Mouse (Mus musculus) G1E (cell line): ENCODE data around the gene Hexim2.

Source experiments
- CTCF ChIP-seq: IDR thresholded peaks from 2 replicates; pipeline ENCODE4 v1.5.1; 2012; ENCODE audit warnings: low read depth, low read length, inconsistent platforms, mixed read lengths
- GATA1 ChIP-seq: IDR thresholded peaks from 2 replicates; pipeline ENCODE4 v1.6.1; 2012; ENCODE audit warnings: borderline replicate concordance, low read length, inconsistent platforms, mixed read lengths
- POLR2AphosphoS5 ChIP-seq: IDR thresholded peaks from 2 replicates; pipeline ENCODE4 v1.6.1; 2012; ENCODE audit warnings: low read depth, low read length, inconsistent platforms; ENCODE audit not compliant: insufficient replicate concordance
- TAL1 ChIP-seq: conservative IDR thresholded peaks from 2 replicates; pipeline ENCODE4 v1.6.1; 2012; ENCODE audit warnings: low read depth, low read length, inconsistent platforms, mixed read lengths

- TF ChIP-seq CTCF = no peak
- TF ChIP-seq TAL1 = no peak
- no peak for TF ChIP-seq GATA1
- no peak for TF ChIP-seq POLR2AphosphoS5
Measured at GRCm38 (mm10) chr11:103101481-103101865, 30.8 kb upstream of the Hexim2 start, which contains the start of the genes Plcd3 and Acbd4.
